Mouse (Mus musculus): Measurements from ENCODE around the gene Prkd2. TPM values are rescaled to one million over a fixed set of nuclear protein-coding genes. Genes with fewer than 3 reads are reported as not detected.

The Prkd2 gene
- polyA plus RNA-seq, 1 experiment, result 6.8 TPM

- Histone ChIP-seq H3K27ac (ENCODE audit: insufficient read depth, low read length) (peak overlapping the region; percentile 83), H3K4me3 (ENCODE audit: insufficient read depth, low read length) (no peak overlapping the region), H3K4me1 (ENCODE audit: control insufficient read depth, insufficient read depth, low read length) (peaks cover 46% of the 10 kb centered on the region)
- TF ChIP-seq CTCF (IDR thresholded peaks at IDR 0.05; ENCODE audit: extremely low read depth, insufficient read depth, low read length) (no peak), POLR2A (IDR thresholded peaks at IDR 0.05; ENCODE audit: extremely low read depth, insufficient read depth, low read length) (0 out of 2 replicates have a peak, but pooled peaks have one; percentile 24)
These were observed 19.0 kb upstream of the Prkd2 start for GRCm38 (mm10) chr7:16823734-16824133.

- Histone ChIP-seq H3K4me3 (ENCODE audit: insufficient read depth, low read length) (no peak overlapping the region), H3K4me1 (ENCODE audit: control insufficient read depth, insufficient read depth, low read length) (peaks cover 39% of the 10 kb centered on the region), H3K27ac (ENCODE audit: insufficient read depth, low read length) (no peak overlapping the region)
- TF ChIP-seq CTCF (IDR thresholded peaks at IDR 0.05; ENCODE audit: extremely low read depth, insufficient read depth, low read length) (0 out of 2 replicates have a peak, but pooled peaks have one; percentile 10), POLR2A (IDR thresholded peaks at IDR 0.05; ENCODE audit: extremely low read depth, insufficient read depth, low read length) (no peak)
These were observed 16.9 kb upstream of the Prkd2 start for GRCm38 (mm10) chr7:16825785-16826184.

GRCm38 (mm10) chr7:16826571-16826970, 16.1 kb upstream of the Prkd2 start:
- H3K4me3 ChIP-seq (ENCODE audit: insufficient read depth, low read length), result no peak overlapping the region
- no peak for TF ChIP-seq CTCF (IDR thresholded peaks at IDR 0.05; ENCODE audit: extremely low read depth, insufficient read depth, low read length)
- no peak for TF ChIP-seq POLR2A (IDR thresholded peaks at IDR 0.05; ENCODE audit: extremely low read depth, insufficient read depth, low read length)
- 0 out of 2 replicates have a peak overlapping the region, but pooled peaks have one; percentile 6 for H3K27ac ChIP-seq (ENCODE audit: insufficient read depth, low read length)
- peaks cover 35% of the 10 kb centered on the region for H3K4me1 ChIP-seq (ENCODE audit: control insufficient read depth, insufficient read depth, low read length)

- H3K27ac ChIP-seq (ENCODE audit: insufficient read depth, low read length), result no peak overlapping the region
- peaks cover 31% of the 10 kb centered on the region for H3K4me1 ChIP-seq (ENCODE audit: control insufficient read depth, insufficient read depth, low read length)
- no peak overlapping the region for H3K4me3 ChIP-seq (ENCODE audit: insufficient read depth, low read length)
- TF ChIP-seq POLR2A (IDR thresholded peaks at IDR 0.05; ENCODE audit: extremely low read depth, insufficient read depth, low read length), result no peak
- no peak for TF ChIP-seq CTCF (IDR thresholded peaks at IDR 0.05; ENCODE audit: extremely low read depth, insufficient read depth, low read length)
These were observed 15.4 kb upstream of the Prkd2 start for GRCm38 (mm10) chr7:16827274-16827673.

- no peak for TF ChIP-seq CTCF (IDR thresholded peaks at IDR 0.05; ENCODE audit: extremely low read depth, insufficient read depth, low read length)
- TF ChIP-seq POLR2A (IDR thresholded peaks at IDR 0.05; ENCODE audit: extremely low read depth, insufficient read depth, low read length), result no peak
- peaks cover 15% of the 10 kb centered on the region for H3K4me1 ChIP-seq (ENCODE audit: control insufficient read depth, insufficient read depth, low read length)
- no peak overlapping the region for H3K4me3 ChIP-seq (ENCODE audit: insufficient read depth, low read length)
- no peak overlapping the region for H3K27ac ChIP-seq (ENCODE audit: insufficient read depth, low read length)
These were observed 12.3 kb upstream of the Prkd2 start for GRCm38 (mm10) chr7:16830449-16830848.

- no peak for TF ChIP-seq CTCF (IDR thresholded peaks at IDR 0.05; ENCODE audit: extremely low read depth, insufficient read depth, low read length)
- no peak for TF ChIP-seq POLR2A (IDR thresholded peaks at IDR 0.05; ENCODE audit: extremely low read depth, insufficient read depth, low read length)
- no peak overlapping the region for H3K4me3 ChIP-seq (ENCODE audit: insufficient read depth, low read length)
These were observed 4.5 kb upstream of the Prkd2 start for GRCm38 (mm10) chr7:16837916-16838803.

GRCm38 (mm10) chr7:16838804-16839426, 3.8 kb upstream of the Prkd2 start:
- no peak overlapping the region for H3K4me3 ChIP-seq (ENCODE audit: insufficient read depth, low read length)
- no peak overlapping the region for H3K27ac ChIP-seq (ENCODE audit: insufficient read depth, low read length)
- 0 out of 2 replicates have a peak, but pooled peaks cover 2% of the 10 kb centered on the region for H3K4me1 ChIP-seq (ENCODE audit: control insufficient read depth, insufficient read depth, low read length)
- no peak for TF ChIP-seq POLR2A (IDR thresholded peaks at IDR 0.05; ENCODE audit: extremely low read depth, insufficient read depth, low read length)
- no peak for TF ChIP-seq CTCF (IDR thresholded peaks at IDR 0.05; ENCODE audit: extremely low read depth, insufficient read depth, low read length)

More at GRCm38 (mm10) chr7:16837916-16838803, 4.5 kb upstream of the Prkd2 start:
- H3K27ac ChIP-seq (ENCODE audit: insufficient read depth, low read length), result no peak overlapping the region
- 0 out of 2 replicates have a peak, but pooled peaks cover 2% of the 10 kb centered on the region for H3K4me1 ChIP-seq (ENCODE audit: control insufficient read depth, insufficient read depth, low read length)

GRCm38 (mm10) chr7:16839427-16840108, 3.1 kb upstream of the Prkd2 start:
- H3K27ac ChIP-seq (ENCODE audit: insufficient read depth, low read length), result no peak overlapping the region
- no peak overlapping the region for H3K4me3 ChIP-seq (ENCODE audit: insufficient read depth, low read length)
- TF ChIP-seq POLR2A (IDR thresholded peaks at IDR 0.05; ENCODE audit: extremely low read depth, insufficient read depth, low read length) (no peak), CTCF (IDR thresholded peaks at IDR 0.05; ENCODE audit: extremely low read depth, insufficient read depth, low read length) (no peak)
- 0 out of 2 replicates have a peak, but pooled peaks cover 2% of the 10 kb centered on the region for H3K4me1 ChIP-seq (ENCODE audit: control insufficient read depth, insufficient read depth, low read length)

GRCm38 (mm10) chr7:16840109-16840491, 2.6 kb upstream of the Prkd2 start:
- Histone ChIP-seq H3K27ac (ENCODE audit: insufficient read depth, low read length) (no peak overlapping the region), H3K4me3 (ENCODE audit: insufficient read depth, low read length) (no peak overlapping the region), H3K4me1 (ENCODE audit: control insufficient read depth, insufficient read depth, low read length) (0 out of 2 replicates have a peak, but pooled peaks cover 2% of the 10 kb centered on the region)
- TF ChIP-seq CTCF (IDR thresholded peaks at IDR 0.05; ENCODE audit: extremely low read depth, insufficient read depth, low read length) (no peak), POLR2A (IDR thresholded peaks at IDR 0.05; ENCODE audit: extremely low read depth, insufficient read depth, low read length) (no peak)

Data from cortical plate, adult 2 months (tissue).